Mouse (Mus musculus): ENCODE data around the gene Tctex1d1. TPM values are rescaled to one million over a fixed set of nuclear protein-coding genes. Genes with fewer than 3 reads are reported as not detected.

Gene Tctex1d1
- total and polyA plus RNA-seq, 3 experiments: not detected

DNA sequence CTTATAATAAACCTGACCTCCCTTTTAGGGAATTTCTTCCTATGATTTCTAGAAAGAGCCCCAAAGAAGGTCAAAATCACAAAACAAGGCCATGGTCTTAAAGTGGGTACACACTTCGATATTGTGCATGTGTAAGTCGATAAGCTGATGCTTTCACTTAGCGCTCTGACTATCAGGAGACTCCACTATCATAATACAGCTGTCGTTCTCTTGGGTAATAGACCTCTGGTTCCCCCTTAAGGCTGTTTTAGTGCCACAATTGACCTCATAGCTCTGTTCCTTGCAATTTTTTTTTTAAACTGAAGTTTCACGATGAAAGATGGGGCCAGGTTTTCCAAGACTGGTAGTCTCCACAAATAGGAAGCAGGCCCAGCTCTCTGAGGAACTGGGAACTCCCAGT lies 979 bp downstream of the Tctex1d1 start:
- H3K79me2 ChIP-seq (ENCODE audit: control insufficient read depth, insufficient read depth, low read length, poor library complexity): no peaks in the 10 kb centered on the region
- H3K27ac ChIP-seq (ENCODE audit: control insufficient read depth, low read depth, low read length): no peak overlapping the region
- peaks cover 0 to 2% of the 10 kb centered on the region in 2 experiments; a peak in 1 of 4 replicates for H3K27me3 ChIP-seq (ENCODE audit: control insufficient read depth in 1 of 2, insufficient read depth in 2 of 2, low read length in 2 of 2)
- H3K36me3 ChIP-seq (ENCODE audit: control insufficient read depth in 1 of 2, insufficient read depth in 2 of 2, low read length in 2 of 2): no peaks in the 10 kb centered on the region
- no peak overlapping the region for H3K4me3 ChIP-seq (ENCODE audit: control insufficient read depth in 1 of 2, insufficient read depth in 1 of 2, low read depth in 2 of 2, low read length in 2 of 2)
- H3K9ac ChIP-seq (ENCODE audit: control insufficient read depth, low read depth, low read length, poor library complexity, severe bottlenecking): no peak overlapping the region
- no peaks in the 10 kb centered on the region for H3K4me1 ChIP-seq (ENCODE audit: control insufficient read depth in 1 of 2, insufficient read depth in 2 of 2, low read length in 2 of 2)
- no peak for DNase-seq (ENCODE audit: low read depth, low spot score)
- no peaks in the 10 kb centered on the region for H3K9me3 ChIP-seq (replicated peaks; ENCODE audit: insufficient read depth, low read length)
- TF ChIP-seq MAFK (IDR thresholded peaks at IDR 0.05; ENCODE audit: borderline replicate concordance, low read depth, low read length) (no peak), NRF1 (IDR thresholded peaks at IDR 0.05; ENCODE audit: insufficient read depth, low read depth, low read length, poor library complexity, severe bottlenecking) (no peak), KAT2A (conservative IDR thresholded peaks at IDR 0.05; ENCODE audit: low read depth, low read length) (no peak), TAL1 (IDR thresholded peaks at IDR 0.05; ENCODE audit: low read length) (no peak), SIN3A (IDR thresholded peaks at IDR 0.05; ENCODE audit: low read length) (no peak), GABPA (IDR thresholded peaks at IDR 0.05; ENCODE audit: low read depth, low read length) (no peak), ZKSCAN1 (IDR thresholded peaks at IDR 0.05; ENCODE audit: low read depth, low read length) (no peak), CTCF (IDR thresholded peaks at IDR 0.05 in 2 of 3, conservative IDR thresholded peaks at IDR 0.05 in 1 of 3; ENCODE audit: control insufficient read depth in 1 of 3, insufficient read depth in 1 of 3, low read depth in 2 of 3, low read length in 3 of 3, poor library complexity in 1 of 3, severe bottlenecking in 1 of 3) (no peak), USF2 (IDR thresholded peaks at IDR 0.05; ENCODE audit: borderline replicate concordance in 1 of 2, insufficient read depth in 1 of 2, low read depth in 1 of 2, low read length in 2 of 2) (no peak), POLR2A (IDR thresholded peaks at IDR 0.05; ENCODE audit: control insufficient read depth in 1 of 2, insufficient read depth in 1 of 2, low read depth in 1 of 2, low read length in 2 of 2, poor library complexity in 1 of 2) (no peak), TBP (IDR thresholded peaks at IDR 0.05; ENCODE audit: low read depth, low read length) (no peak), ELF1 (IDR thresholded peaks at IDR 0.05; ENCODE audit: low read depth, low read length) (no peak), POLR2AphosphoS2 (IDR thresholded peaks at IDR 0.05; ENCODE audit: low read length) (no peak)

DNA sequence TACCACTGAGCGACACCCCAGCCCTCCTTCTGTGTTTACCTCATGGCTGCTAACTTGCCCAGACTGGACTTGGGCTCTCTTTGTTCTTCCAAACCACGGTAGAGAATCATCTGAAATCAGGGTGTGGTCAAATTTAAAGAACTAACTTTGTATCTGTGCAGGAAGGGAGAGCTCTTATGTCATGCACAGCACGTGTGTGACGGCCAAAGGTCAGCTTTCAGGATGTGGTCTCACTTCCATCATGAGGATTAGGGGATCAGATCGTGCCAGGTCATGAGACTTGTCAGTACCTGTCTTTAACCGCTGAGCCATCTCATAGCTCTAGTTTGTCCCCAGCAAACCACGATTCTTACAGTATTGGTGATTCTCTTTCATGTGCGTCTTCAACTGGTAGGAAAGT lies 3.3 kb downstream of the Tctex1d1 start:
- Histone ChIP-seq H3K27ac (ENCODE audit: control insufficient read depth, low read depth, low read length) (no peak overlapping the region), H3K36me3 (ENCODE audit: control insufficient read depth in 1 of 2, insufficient read depth in 2 of 2, low read length in 2 of 2) (no peaks in the 10 kb centered on the region; a peak in 1 of 4 replicates), H3K27me3 (ENCODE audit: control insufficient read depth in 1 of 2, insufficient read depth in 2 of 2, low read length in 2 of 2) (peaks cover 0 to 2% of the 10 kb centered on the region in 2 experiments; a peak in 1 of 4 replicates), H3K4me1 (ENCODE audit: control insufficient read depth in 1 of 2, insufficient read depth in 2 of 2, low read length in 2 of 2) (no peaks in the 10 kb centered on the region; a peak in 1 of 4 replicates), H3K4me3 (ENCODE audit: control insufficient read depth in 1 of 2, insufficient read depth in 1 of 2, low read depth in 2 of 2, low read length in 2 of 2) (no peak overlapping the region), H3K9me3 (replicated peaks; ENCODE audit: insufficient read depth, low read length) (no peaks in the 10 kb centered on the region), H3K79me2 (ENCODE audit: control insufficient read depth, insufficient read depth, low read length, poor library complexity) (no peaks in the 10 kb centered on the region), H3K9ac (ENCODE audit: control insufficient read depth, low read depth, low read length, poor library complexity, severe bottlenecking) (no peak overlapping the region)
- DNase-seq (ENCODE audit: low read depth, low spot score): no peak
- TF ChIP-seq POLR2A (IDR thresholded peaks at IDR 0.05; ENCODE audit: control insufficient read depth in 1 of 2, insufficient read depth in 1 of 2, low read depth in 1 of 2, low read length in 2 of 2, poor library complexity in 1 of 2): no peak
- TF ChIP-seq MAZ (IDR thresholded peaks at IDR 0.05; ENCODE audit: low read depth, low read length): no peak
- TF ChIP-seq ZNF384 (IDR thresholded peaks at IDR 0.05; ENCODE audit: low read depth, low read length): no peak
- no peak for TF ChIP-seq TCF12 (IDR thresholded peaks at IDR 0.05; ENCODE audit: low read depth, low read length)
- no peak for TF ChIP-seq NRF1 (IDR thresholded peaks at IDR 0.05; ENCODE audit: insufficient read depth, low read depth, low read length, poor library complexity, severe bottlenecking)
- no peak for TF ChIP-seq E2F4 (IDR thresholded peaks at IDR 0.05; ENCODE audit: borderline replicate concordance, low read depth, low read length)
- TF ChIP-seq CHD2 (IDR thresholded peaks at IDR 0.05; ENCODE audit: low read length): no peak
- no peak for TF ChIP-seq ZKSCAN1 (IDR thresholded peaks at IDR 0.05; ENCODE audit: low read depth, low read length)
- TF ChIP-seq KAT2A (conservative IDR thresholded peaks at IDR 0.05; ENCODE audit: low read depth, low read length): no peak
- no peak for TF ChIP-seq MEF2A (IDR thresholded peaks at IDR 0.05; ENCODE audit: extremely low read depth, insufficient replicate concordance, low read depth, low read length, poor library complexity, severe bottlenecking)
- no peak for TF ChIP-seq TBP (IDR thresholded peaks at IDR 0.05; ENCODE audit: low read depth, low read length)
- TF ChIP-seq POLR2AphosphoS2 (IDR thresholded peaks at IDR 0.05; ENCODE audit: low read length): no peak
- TF ChIP-seq ZC3H11A (IDR thresholded peaks at IDR 0.05; ENCODE audit: low read depth, low read length): no peak
- TF ChIP-seq GABPA (IDR thresholded peaks at IDR 0.05; ENCODE audit: low read depth, low read length): no peak
- TF ChIP-seq JUND (IDR thresholded peaks at IDR 0.05; ENCODE audit: low read depth, low read length): no peak
- TF ChIP-seq ELF1 (IDR thresholded peaks at IDR 0.05; ENCODE audit: low read depth, low read length): no peak
- no peak for TF ChIP-seq USF1 (IDR thresholded peaks at IDR 0.05; ENCODE audit: low read depth, low read length)
- TF ChIP-seq SIN3A (IDR thresholded peaks at IDR 0.05; ENCODE audit: low read length): no peak
